Mouse (Mus musculus): ENCODE data around the gene Inpp5k. TPM values are rescaled to one million over a fixed set of nuclear protein-coding genes. Genes with fewer than 3 reads are reported as not detected.

The Inpp5k gene
- total RNA-seq, 2 experiments from 2014 or later, result 35.6 to 40.0 TPM

- 0 out of 2 replicates have a peak, but pooled peaks have one; percentile 23 for ATAC-seq (replicated peaks; ENCODE audit: poor library complexity, severe bottlenecking)
These were observed 11.7 kb upstream of the Inpp5k start for GRCm38 (mm10) chr11:75619133-75619532.

DNA sequence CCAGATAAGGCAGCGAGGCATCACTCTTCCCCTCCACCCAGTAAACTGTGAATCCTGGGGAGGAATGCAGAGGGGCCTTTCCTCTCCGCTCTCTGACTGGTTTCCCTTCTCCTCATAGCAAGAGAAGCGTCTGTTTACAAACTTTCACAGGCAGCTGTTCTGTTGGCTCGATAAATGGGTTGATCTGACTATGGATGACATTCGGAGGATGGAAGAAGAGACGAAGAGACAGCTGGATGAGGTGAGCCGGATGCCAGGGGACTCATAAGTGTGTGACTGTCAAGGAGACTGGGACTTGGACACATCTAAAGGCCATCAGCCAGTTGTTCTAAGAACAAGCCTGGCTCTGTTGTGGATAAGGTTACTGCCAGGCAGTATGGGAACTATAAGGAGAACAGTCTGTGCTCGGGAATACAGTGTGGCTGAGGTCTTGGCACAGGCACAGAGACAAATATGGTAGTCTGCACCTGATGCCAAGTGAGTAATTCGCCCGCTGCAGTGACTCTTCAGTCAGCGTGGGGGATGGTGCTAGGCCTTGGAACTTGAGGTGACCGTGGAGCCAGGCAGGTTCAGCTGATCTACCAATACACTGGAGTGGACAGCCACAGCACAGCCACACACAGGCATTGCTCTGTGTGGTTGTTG lies 10.5 kb upstream of the Inpp5k start:
- no peak for ATAC-seq (replicated peaks; ENCODE audit: poor library complexity, severe bottlenecking)

GRCm38 (mm10) chr11:75621426-75621825 lies 9.4 kb upstream of the Inpp5k start:
- no peak for ATAC-seq (replicated peaks; ENCODE audit: poor library complexity, severe bottlenecking)

DNA sequence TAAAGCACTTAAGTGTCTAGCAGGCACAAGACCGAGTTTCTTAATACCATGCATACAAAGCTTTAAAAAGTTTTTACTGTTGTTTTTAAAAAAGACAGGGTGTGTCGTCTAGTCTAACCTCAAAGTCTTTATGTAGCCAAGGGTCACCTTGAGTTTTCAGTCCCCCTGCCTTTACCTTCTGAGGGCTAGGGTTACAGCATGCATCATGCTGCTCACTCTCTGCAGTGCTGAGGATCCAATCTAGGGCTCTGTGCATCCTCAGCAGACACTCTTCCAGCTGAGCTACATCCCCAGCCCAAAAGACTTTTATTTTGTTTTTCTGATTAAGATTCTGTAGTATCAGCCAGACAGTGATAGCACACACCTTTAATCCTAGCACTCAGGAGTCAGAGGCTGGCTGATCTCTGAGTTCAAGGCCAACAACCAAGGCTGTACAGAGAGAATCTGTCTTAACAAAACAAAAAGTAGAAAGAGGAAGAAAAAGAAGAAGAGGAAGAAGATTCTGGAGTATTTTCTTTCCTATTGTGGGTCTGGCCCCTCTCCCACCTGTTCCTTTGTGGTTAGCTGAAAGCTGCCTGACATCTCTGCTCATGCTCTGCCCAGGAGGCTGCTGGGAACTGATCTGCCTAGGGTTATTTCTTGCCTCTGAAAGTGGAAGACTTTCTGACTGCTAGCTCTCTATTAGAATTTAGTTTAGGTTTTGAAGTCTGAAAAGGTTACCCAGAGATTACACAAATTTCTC lies 8.0 kb upstream of the Inpp5k start:
- peak; percentile 83 for ATAC-seq (replicated peaks; ENCODE audit: poor library complexity, severe bottlenecking)

- ATAC-seq (replicated peaks; ENCODE audit: poor library complexity, severe bottlenecking), result no peak
These were observed 6.7 kb upstream of the Inpp5k start for GRCm38 (mm10) chr11:75624102-75624554.

DNA sequence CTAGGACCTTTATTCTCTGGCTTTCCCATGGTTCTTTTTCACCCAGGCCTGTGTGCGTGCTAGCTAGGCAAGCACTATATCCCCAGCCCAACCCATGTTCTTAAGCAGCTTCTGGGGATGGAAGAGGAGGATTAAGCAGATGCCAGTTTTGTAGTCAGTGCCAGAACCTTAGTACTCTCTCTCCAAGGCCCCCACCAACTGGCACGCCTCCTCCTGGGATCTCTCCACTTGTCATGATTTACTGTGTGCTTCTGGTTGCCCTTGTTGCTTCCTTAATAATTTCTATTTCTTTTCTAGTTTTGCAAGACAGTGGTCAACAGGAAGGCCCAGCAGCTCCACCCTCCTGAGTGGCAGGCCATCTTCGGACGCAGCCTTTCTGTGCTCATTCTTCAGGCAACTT lies 5.0 kb upstream of the Inpp5k start:
- ATAC-seq (replicated peaks; ENCODE audit: poor library complexity, severe bottlenecking), result no peak

DNA sequence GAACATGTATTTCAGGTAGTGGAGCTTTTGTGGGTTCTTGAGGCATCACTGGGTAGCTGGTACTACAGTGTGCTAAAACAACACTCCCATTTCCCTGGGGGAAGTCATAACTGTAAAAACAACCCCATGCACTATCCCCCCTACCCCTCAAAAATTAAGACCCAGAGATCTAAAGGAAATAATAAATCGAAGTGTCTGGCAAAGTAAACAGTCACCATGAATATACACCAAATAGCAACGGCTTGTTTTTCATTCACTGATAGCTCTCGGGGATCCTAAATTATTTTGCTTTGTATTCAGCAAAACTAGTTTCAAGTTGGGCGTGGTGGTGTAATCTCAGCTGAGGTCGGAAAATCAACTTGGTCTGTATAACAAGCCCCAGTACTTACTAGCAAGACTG lies 690 bp upstream of the Inpp5k start:
- ATAC-seq (replicated peaks; ENCODE audit: poor library complexity, severe bottlenecking), result no peak

DNA sequence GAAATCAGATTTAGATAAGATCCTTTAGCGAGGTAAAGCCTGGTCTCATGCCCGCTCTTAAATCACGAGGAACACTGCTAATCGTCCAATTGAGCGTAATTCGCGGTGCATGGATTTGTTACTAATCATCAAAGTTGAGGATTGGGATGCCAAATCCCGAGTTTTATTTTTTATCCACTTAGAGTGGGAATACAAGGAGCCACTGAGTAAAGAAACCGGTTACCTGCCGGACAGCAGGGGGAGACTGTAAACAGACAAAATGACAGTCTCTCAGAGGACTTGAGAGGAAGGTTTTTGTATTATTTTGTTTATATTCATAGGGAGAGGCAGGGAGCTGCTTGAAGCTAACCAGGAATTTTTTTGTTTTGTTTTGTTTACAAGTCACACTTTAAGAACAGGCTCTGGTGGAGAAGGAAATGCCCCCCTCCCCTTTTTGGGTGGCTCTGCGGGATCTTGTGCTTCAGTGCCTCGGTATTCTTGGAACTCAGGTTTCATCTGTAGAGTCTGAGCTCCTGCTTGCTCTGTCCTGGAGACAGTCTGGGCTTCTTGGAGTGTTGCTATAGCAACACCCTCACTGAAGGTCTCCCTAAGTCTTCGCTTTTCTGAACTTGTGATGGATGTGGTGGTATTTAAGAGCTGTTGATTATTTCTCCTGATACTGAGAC lies 905 bp downstream of the Inpp5k start:
- no peak for ATAC-seq (replicated peaks; ENCODE audit: poor library complexity, severe bottlenecking)

DNA sequence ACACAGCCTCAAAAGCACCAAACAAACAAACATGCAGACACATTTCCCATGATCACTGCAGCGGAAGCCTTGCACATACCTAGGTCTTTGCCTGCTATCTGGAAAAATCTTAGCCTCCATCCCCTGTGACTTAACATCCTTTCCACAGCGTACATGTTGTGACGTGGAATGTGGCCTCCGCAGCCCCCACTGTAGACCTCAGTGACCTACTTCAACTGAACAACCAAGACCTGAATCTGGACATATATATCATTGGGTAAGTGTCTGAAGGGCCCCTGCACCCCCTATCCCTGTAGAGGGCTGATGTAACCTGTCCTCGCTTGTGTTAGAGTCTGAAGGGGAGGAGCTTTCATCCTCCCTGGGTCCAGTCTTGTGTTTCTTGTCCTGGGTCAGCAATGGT lies 2.1 kb downstream of the Inpp5k start:
- ATAC-seq (replicated peaks; ENCODE audit: poor library complexity, severe bottlenecking), result no peak

- no peak for ATAC-seq (replicated peaks; ENCODE audit: poor library complexity, severe bottlenecking)
These were observed 4.0 kb downstream of the Inpp5k start for GRCm38 (mm10) chr11:75634801-75635200.

DNA sequence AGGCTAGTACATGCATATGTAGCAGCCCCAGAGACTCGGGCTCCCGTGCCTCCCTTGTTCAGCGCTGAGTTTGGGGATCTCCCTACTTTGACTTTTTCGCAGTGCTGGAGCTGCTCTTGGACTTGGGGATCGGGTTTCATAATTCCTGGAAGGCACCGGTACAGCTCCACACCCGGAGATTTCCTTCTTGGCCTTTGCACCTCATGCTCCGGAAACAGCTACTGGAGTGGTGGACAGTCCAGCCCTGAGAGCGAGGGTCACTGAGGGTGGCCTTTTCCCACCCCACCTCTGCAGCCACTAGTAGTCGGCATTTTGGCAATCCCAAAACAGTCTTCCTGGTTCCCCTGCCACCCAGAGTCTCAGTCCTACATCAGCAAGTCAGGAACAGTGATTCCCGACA lies 4.5 kb downstream of the Inpp5k start:
- ATAC-seq (replicated peaks; ENCODE audit: poor library complexity, severe bottlenecking), result no peak

DNA sequence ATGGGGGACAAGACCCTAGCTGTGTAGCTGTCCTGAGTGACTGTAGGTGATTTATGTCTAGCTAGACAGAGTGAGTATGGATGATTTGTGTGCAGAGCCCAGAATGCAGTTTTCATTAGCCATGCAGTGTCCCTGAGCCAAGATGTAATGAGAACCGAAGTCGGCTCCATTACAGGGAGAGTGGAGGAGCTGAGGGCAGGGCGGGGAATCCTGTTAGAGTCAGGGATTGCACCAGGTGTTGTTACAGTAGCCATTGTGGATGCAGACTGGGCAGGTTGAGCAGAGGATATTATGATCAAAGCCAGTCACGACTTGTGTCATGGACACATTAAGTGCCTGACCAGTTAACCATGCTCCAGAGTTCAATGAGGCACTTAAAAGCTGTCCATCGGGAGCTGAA lies 12.5 kb downstream of the Inpp5k start:
- ATAC-seq (replicated peaks; ENCODE audit: poor library complexity, severe bottlenecking), result no peak

- ATAC-seq (replicated peaks; ENCODE audit: poor library complexity, severe bottlenecking), result peak; percentile 91
These were observed 13.9 kb downstream of the Inpp5k start for GRCm38 (mm10) chr11:75644684-75645083.

- ATAC-seq (replicated peaks; ENCODE audit: poor library complexity, severe bottlenecking), result no peak
These were observed 17.0 kb downstream of the Inpp5k start for GRCm38 (mm10) chr11:75647681-75648211.

- ATAC-seq (replicated peaks; ENCODE audit: poor library complexity, severe bottlenecking), result no peak
These were observed 18.4 kb downstream of the Inpp5k start for GRCm38 (mm10) chr11:75649155-75649561.

DNA sequence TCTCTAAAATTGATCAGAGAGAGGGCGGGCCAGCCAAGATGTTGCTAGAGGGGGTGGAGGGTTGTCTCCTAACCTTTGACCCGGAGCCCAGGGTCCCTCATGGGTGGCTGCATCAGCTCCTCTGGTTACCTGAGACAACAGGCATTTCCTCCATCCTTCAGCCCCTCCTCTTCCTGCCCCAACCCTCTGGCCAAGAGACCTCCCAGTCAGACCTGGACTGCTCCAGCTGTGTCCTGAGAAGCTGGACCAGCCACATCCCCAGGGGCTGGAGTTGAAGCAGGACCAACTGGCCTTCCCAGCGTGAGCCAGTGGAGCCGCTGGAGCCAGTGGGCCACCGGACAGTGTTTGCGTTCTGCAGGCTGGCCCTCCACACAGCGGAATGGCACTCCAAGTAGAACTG lies 19.5 kb downstream of the Inpp5k start, which contains the start of gene Myo1c:
Myo1c (plus strand) TSS at position 194 of the 400 bp plus-strand sequence.
- ATAC-seq (replicated peaks; ENCODE audit: poor library complexity, severe bottlenecking), result no peak

DNA sequence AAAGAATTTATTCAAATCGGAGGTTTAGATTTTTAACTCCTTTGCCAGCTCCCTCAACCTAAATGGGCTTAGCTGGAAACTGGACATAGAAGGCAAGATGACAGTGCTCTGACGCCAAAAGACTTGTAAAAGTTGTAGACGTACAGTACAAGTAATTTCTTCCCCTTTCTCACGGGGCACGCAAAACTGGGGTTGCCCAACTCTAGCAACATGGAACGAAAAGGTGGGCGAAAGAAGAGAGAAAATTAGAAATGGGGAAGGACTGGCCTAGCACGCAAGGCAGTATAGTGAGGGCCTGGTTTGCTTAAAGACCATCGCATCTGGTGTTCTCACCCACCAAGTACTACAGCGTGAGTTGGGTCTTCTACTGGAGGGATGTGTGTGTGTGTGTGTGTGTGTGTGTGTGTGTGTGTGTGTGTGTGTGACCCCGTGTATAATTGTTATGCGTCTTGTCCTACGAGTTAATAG lies 20.2 kb downstream of the Inpp5k start:
- ATAC-seq (replicated peaks; ENCODE audit: poor library complexity, severe bottlenecking), result peak; percentile 14

DNA sequence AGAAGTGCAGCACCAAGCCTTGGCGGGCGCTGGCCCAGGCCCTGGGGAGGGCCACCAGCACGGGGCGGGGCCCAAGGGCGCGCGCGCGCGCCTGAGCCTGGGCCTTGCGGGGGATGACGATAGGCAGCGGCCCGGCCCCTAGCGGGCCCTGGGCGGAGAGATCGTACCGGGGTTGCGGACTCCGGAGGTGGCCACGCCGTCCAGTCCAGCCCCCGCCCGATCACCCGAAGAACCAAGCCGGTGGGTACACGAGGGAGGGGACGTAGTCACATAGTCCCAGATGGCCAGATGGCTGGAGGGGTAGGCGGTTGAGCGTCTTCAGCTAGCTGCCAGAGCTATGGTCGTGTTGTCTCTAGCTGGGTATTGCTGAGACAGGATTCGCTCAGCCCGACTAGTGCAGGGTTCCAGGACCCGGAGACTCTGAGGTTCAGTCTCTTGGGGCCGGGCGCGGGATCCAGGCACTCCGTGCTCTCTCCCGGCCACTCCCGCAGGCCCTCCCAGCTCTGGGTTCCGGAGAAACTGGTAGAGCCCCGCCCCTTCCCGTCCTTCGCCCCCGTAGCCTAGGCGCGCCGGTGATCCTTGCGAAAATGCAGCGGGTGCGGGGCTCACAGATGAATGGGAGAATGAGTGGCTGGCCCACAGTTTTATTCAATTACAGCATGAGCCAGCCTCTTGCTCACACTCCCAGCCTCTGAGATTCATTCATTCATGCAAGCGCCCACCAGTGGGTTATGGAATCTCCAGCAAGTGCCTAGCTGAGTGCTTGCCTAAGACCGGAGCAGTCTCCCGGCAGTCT lies 20.8 kb downstream of the Inpp5k start:
- peak; percentile 28 for ATAC-seq (replicated peaks; ENCODE audit: poor library complexity, severe bottlenecking)

- ATAC-seq (replicated peaks; ENCODE audit: poor library complexity, severe bottlenecking), result no peak
These were observed 21.6 kb downstream of the Inpp5k start for GRCm38 (mm10) chr11:75652222-75652941.

Measured in granulocyte monocyte progenitor cell, adult 5-6 weeks (primary cell).